Mouse (Mus musculus) ovary, adult 18-20 months (tissue): ENCODE results near the gene Aoc3.
"Not testable (repeated sequence)": the region's sequence is repeated elsewhere in the genome, so short reads cannot be mapped to it uniquely, and the experiment has no call there.

Experiments used
- DNase-seq: peaks from one replicate; pipeline ENCODE4 v3.0.0; 2022; ENCODE audit warnings: low spot score, mixed read lengths

Gene Aoc3

DNA sequence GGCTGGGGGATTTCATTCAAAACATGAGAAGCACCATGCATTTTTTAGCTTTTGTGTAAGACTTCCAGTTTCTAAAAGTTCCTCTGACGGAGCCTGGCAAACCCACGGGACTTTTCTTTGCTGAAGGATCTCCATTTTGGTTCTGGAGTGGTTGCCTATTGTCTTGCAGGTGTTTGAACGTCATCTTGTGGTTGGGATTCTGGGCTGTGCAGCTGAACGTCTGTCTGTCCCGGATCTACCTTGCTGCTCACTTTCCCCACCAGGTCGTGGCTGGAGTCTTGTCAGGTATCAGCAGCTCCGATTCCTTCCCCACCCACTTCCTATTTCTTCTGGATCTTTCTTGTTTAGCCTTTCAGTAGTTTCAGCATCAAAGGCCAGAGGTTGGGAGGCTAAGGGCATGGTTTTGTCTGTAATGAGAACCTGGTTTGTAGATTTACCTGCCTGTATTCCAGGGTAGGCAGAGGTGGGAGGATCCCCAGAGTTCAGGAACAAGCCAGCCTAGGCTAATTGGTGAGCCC is 44.1 kb downstream of the Aoc3 start:
- DNase-seq = no peak

DNA sequence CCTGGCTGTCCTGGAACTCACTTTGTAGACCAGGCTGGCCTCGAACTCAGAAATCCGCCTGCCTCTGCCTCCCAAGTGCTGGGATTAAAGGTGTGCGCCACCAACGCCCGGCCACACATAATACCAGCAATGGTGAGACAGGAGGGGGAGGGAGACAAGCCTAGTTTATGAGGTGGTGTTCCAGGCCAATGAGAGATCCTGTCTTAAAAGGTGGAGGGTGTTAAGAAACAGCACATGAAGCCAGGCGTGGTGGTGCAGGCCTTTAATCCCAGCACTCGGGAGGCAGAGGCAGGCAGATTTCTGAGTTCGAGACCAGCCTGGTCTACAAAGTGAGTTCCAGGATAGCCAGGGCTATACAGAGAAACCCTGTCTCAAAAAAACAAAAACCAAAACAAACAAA is 47.8 kb downstream of the Aoc3 start:
- DNase-seq = not testable (repeated sequence)

DNA sequence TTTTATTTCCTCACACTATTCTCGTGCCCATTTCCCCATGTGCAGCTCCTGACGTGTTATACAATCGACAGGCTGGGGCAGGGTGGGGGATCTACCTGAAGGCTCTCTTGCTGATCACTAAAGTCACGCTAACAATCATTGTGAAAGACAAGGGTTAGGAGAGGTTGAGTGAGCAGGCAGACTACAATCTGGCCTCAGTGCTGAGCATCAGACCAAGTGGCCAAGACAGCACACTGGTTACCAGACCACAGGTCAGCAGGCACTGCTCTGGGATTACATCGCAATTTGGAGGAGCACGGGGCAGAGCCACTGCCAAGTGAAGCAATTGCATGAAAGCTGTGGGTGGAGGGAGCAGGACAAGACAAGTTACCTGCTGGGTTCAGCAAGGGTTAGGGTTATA is 48.5 kb downstream of the Aoc3 start:
- no peak for DNase-seq

DNA sequence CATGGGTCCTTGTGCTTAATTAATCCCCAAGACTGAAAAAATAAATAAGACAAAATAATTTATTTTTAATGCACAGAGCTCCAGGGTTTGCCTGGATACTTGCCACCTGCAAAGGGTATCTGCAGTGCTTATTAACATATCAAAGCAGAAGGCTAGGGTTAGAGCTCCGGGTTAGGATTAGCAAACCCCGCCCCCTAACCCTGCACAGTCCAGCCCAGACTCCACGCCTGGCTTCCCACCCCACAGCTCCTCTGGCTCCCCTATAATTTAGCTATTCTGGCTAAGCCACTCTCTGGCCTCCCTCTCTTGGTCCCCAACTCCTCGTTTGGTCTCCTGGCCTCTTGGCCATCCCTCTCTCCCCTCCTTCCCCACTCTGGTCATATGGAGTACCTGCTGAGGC is 51.4 kb downstream of the Aoc3 start:
- no peak for DNase-seq
